Mouse (Mus musculus) ES-Bruce4 (cell line): Measurements from ENCODE around the gene Sh2d1b2. TPM values are rescaled to one million over a fixed set of nuclear protein-coding genes. Genes with fewer than 3 reads are reported as not detected.

Experiments
- H3K27ac ChIP-seq: 2 replicates; pipeline ENCODE4 v1.5.1; 2012; ENCODE audit warnings: low read length, inconsistent platforms; ENCODE audit not compliant: insufficient read depth
- H3K27me3 ChIP-seq: 2 replicates; pipeline ENCODE4 v1.6.1; 2012; ENCODE audit warnings: mild to moderate bottlenecking, low read length, inconsistent platforms; ENCODE audit not compliant: control insufficient read depth, poor library complexity, insufficient read depth, severe bottlenecking
- H3K36me3 ChIP-seq: 2 replicates; pipeline ENCODE4 v1.6.1; 2012; ENCODE audit warnings: inconsistent platforms, mild to moderate bottlenecking, low read length, moderate library complexity; ENCODE audit not compliant: control insufficient read depth, poor library complexity, insufficient read depth, severe bottlenecking
- H3K4me1 ChIP-seq: one replicate; pipeline ENCODE4 v1.8.1; 2011; ENCODE audit warnings: low read length; ENCODE audit not compliant: control insufficient read depth, insufficient read depth
- H3K4me3 ChIP-seq: 2 replicates; pipeline ENCODE4 v1.5.1; 2011; ENCODE audit warnings: low read depth, mild to moderate bottlenecking, low read length
- H3K9ac ChIP-seq: 2 replicates; pipeline ENCODE4 v1.6.1; 2012; ENCODE audit warnings: low read depth, mild to moderate bottlenecking, inconsistent platforms; ENCODE audit not compliant: poor library complexity, severe bottlenecking
- H3K9me3 ChIP-seq: replicated peaks from 2 replicates; pipeline ENCODE4 v1.6.1; 2012; ENCODE audit warnings: mild to moderate bottlenecking, low read length, inconsistent platforms; ENCODE audit not compliant: control insufficient read depth, poor library complexity, insufficient read depth, severe bottlenecking
- CTCF ChIP-seq: IDR thresholded peaks from one replicate; pipeline ENCODE4 v1.8.1; 2011; ENCODE audit warnings: low read depth, low read length
- EP300 ChIP-seq: IDR thresholded peaks from 2 replicates; pipeline ENCODE4 v1.6.1; 2011; ENCODE audit warnings: low read depth, low read length; ENCODE audit not compliant: insufficient read depth
- POLR2A ChIP-seq: IDR thresholded peaks from one replicate; pipeline ENCODE4 v1.8.1; 2011; ENCODE audit warnings: low read length; ENCODE audit not compliant: insufficient read depth
- polyA plus RNA-seq: library from polyadenylated mRNA; stranded (reverse); fragments of >200 nt; gene quantifications from 2 replicates; pipeline ENCODE4 v1.2.4, GENCODE M21; 2011; ENCODE audit warnings: low read depth; ENCODE audit not compliant: missing spikeins, insufficient read depth, insufficient read length

Sh2d1b2 gene
- polyA plus RNA-seq, 1 experiment = not detected

DNA sequence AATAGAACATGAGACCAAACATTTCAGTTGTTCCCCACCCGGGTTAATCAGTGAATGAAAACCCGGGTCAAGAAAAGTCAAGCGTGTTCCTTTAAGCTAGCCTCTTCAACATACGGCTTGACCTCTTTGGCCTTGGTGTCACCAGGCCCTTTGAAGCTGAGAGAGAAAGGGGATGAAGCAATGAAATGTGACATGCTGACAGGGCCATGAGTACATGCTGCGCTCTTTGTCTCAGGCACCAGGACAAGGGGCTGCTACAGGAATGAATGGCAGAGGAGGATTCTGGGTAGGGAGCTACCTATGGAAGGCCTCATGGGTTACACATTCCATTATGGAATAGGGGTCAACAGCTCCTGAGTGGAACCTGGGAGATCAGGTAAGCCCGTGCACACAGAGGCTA lies 70.6 kb downstream of the Sh2d1b2 start:
- Histone ChIP-seq H3K4me1 (no peaks in the 10 kb centered on the region), H3K4me3 (no peak overlapping the region)
- no peak for TF ChIP-seq CTCF
- no peak for TF ChIP-seq POLR2A
- TF ChIP-seq EP300 = no peak

More for the DNA sequence above, 70.6 kb downstream of the Sh2d1b2 start:
- Histone ChIP-seq H3K27me3 (no peaks in the 10 kb centered on the region), H3K9me3 (no peaks in the 10 kb centered on the region), H3K27ac (no peak overlapping the region), H3K9ac (no peak overlapping the region), H3K36me3 (no peaks in the 10 kb centered on the region)

Other genes with a start within 250 kb of the Sh2d1b2 start
- 1.4 and 1.7 TPM in 2 replicates for gene Ddr2, start 122.0 kb upstream of the Sh2d1b2 start, polyA plus RNA-seq
- gene Uap1, start 57.8 kb upstream of the Sh2d1b2 start, polyA plus RNA-seq = 49.0 and 57.6 TPM in 2 replicates
- gene Uhmk1, start 17.4 kb upstream of the Sh2d1b2 start, polyA plus RNA-seq = 25.4 and 28.6 TPM in 2 replicates
- gene Sh2d1b1, start 44.6 kb downstream of the Sh2d1b2 start, polyA plus RNA-seq = not detected in 2 replicates
- 1.5 and 1.8 TPM in 2 replicates for gene Gm7694, start 73.6 kb downstream of the Sh2d1b2 start, polyA plus RNA-seq
- not detected in 2 replicates for gene Spata46, start 76.1 kb downstream of the Sh2d1b2 start, polyA plus RNA-seq